Mouse (Mus musculus): ENCODE measurements at regions not wholly inside any gene's neighbourhood (a gene's known extent, or its start where the extent isn't known, plus 50 kb on each side); places are given as distances from the start of the nearest gene placed in this dataset.

- H3K36me3 ChIP-seq (ENCODE audit: control insufficient read depth, insufficient read depth), result no peaks in the 10 kb centered on the region
- no peak overlapping the region for H3K4me2 ChIP-seq (ENCODE audit: low read depth, low read length)
- WGBS (ENCODE audit: insufficient replicate concordance), result 17% methylated on average over 4 of the region's 4 CpGs
- H3K4me1 ChIP-seq (ENCODE audit: control insufficient read depth, low read depth, low read length), result no peaks in the 10 kb centered on the region
- no peak overlapping the region for H3K27ac ChIP-seq (ENCODE audit: low read length)
- H3K9ac ChIP-seq (ENCODE audit: low read depth, low read length), result no peak overlapping the region
- H3K4me3 ChIP-seq (ENCODE audit: low read depth, low read length), result no peak overlapping the region
- no peaks in the 10 kb centered on the region for H3K27me3 ChIP-seq (ENCODE audit: control insufficient read depth, insufficient read depth, low read depth, low read length)
- no peaks in the 10 kb centered on the region for H3K9me3 ChIP-seq (replicated peaks; ENCODE audit: control insufficient read depth, low read length)
- no peak for ATAC-seq (ENCODE audit: low read depth)
Measured at GRCm38 (mm10) chr6:106985132-106985801, 185.4 kb upstream of the Crbn start.

- H3K9ac ChIP-seq (ENCODE audit: low read depth, low read length), result no peak overlapping the region
- no peaks in the 10 kb centered on the region for H3K4me1 ChIP-seq (ENCODE audit: control insufficient read depth, low read depth, low read length)
- ATAC-seq (ENCODE audit: low read depth), result no peak
- H3K36me3 ChIP-seq (ENCODE audit: control insufficient read depth, insufficient read depth), result no peaks in the 10 kb centered on the region
- H3K4me3 ChIP-seq (ENCODE audit: low read depth, low read length), result no peak overlapping the region
- no peaks in the 10 kb centered on the region for H3K9me3 ChIP-seq (replicated peaks; ENCODE audit: control insufficient read depth, low read length)
- H3K27ac ChIP-seq (ENCODE audit: low read length), result no peak overlapping the region
- 63% methylated on average over 1 of the region's 1 CpGs for WGBS (ENCODE audit: insufficient replicate concordance)
- H3K4me2 ChIP-seq (ENCODE audit: low read depth, low read length), result no peak overlapping the region
- no peaks in the 10 kb centered on the region for H3K27me3 ChIP-seq (ENCODE audit: control insufficient read depth, insufficient read depth, low read depth, low read length)
Measured at GRCm38 (mm10) chr6:106991586-106991985, 191.7 kb upstream of the Crbn start.

- H3K4me2 ChIP-seq (ENCODE audit: low read depth, low read length), result no peak overlapping the region
- H3K9me3 ChIP-seq (replicated peaks; ENCODE audit: control insufficient read depth, low read length), result no peaks in the 10 kb centered on the region
- H3K27me3 ChIP-seq (ENCODE audit: control insufficient read depth, insufficient read depth, low read depth, low read length), result no peaks in the 10 kb centered on the region
- H3K36me3 ChIP-seq (ENCODE audit: control insufficient read depth, insufficient read depth), result no peaks in the 10 kb centered on the region
- no peak for ATAC-seq (ENCODE audit: low read depth)
- H3K4me1 ChIP-seq (ENCODE audit: control insufficient read depth, low read depth, low read length), result no peaks in the 10 kb centered on the region
- 66% methylated on average over 4 of the region's 4 CpGs for WGBS (ENCODE audit: insufficient replicate concordance)
- H3K9ac ChIP-seq (ENCODE audit: low read depth, low read length), result no peak overlapping the region
- no peak overlapping the region for H3K27ac ChIP-seq (ENCODE audit: low read length)
- no peak overlapping the region for H3K4me3 ChIP-seq (ENCODE audit: low read depth, low read length)
Measured at GRCm38 (mm10) chr6:107004406-107005120, 204.7 kb upstream of the Crbn start.

- H3K4me1 ChIP-seq (ENCODE audit: control insufficient read depth, low read depth, low read length), result no peaks in the 10 kb centered on the region
- no peak for ATAC-seq (ENCODE audit: low read depth)
- H3K9me3 ChIP-seq (replicated peaks; ENCODE audit: control insufficient read depth, low read length), result no peaks in the 10 kb centered on the region
- 57% methylated on average over 4 of the region's 4 CpGs for WGBS (ENCODE audit: insufficient replicate concordance)
- H3K4me3 ChIP-seq (ENCODE audit: low read depth, low read length), result no peak overlapping the region
- no peaks in the 10 kb centered on the region for H3K36me3 ChIP-seq (ENCODE audit: control insufficient read depth, insufficient read depth)
- H3K9ac ChIP-seq (ENCODE audit: low read depth, low read length), result no peak overlapping the region
- H3K4me2 ChIP-seq (ENCODE audit: low read depth, low read length), result no peak overlapping the region
- no peak overlapping the region for H3K27ac ChIP-seq (ENCODE audit: low read length)
- H3K27me3 ChIP-seq (ENCODE audit: control insufficient read depth, insufficient read depth, low read depth, low read length), result no peaks in the 10 kb centered on the region
Measured at GRCm38 (mm10) chr6:107010785-107011184, 210.9 kb upstream of the Crbn start.

- Histone ChIP-seq H3K27ac (ENCODE audit: low read length) (no peak overlapping the region), H3K4me1 (ENCODE audit: control insufficient read depth, low read depth, low read length) (no peaks in the 10 kb centered on the region), H3K4me3 (ENCODE audit: low read depth, low read length) (no peak overlapping the region), H3K4me2 (ENCODE audit: low read depth, low read length) (no peak overlapping the region), H3K9ac (ENCODE audit: low read depth, low read length) (no peak overlapping the region), H3K9me3 (replicated peaks; ENCODE audit: control insufficient read depth, low read length) (no peaks in the 10 kb centered on the region), H3K27me3 (ENCODE audit: control insufficient read depth, insufficient read depth, low read depth, low read length) (no peaks in the 10 kb centered on the region), H3K36me3 (ENCODE audit: control insufficient read depth, insufficient read depth) (no peaks in the 10 kb centered on the region)
- ATAC-seq (ENCODE audit: low read depth), result no peak
- 58% methylated on average over 9 of the region's 9 CpGs for WGBS (ENCODE audit: insufficient replicate concordance)
Measured at GRCm38 (mm10) chr6:107012938-107013511, 213.1 kb upstream of the Crbn start.

- Histone ChIP-seq H3K36me3 (ENCODE audit: control insufficient read depth, insufficient read depth) (no peaks in the 10 kb centered on the region), H3K9ac (ENCODE audit: low read depth, low read length) (no peak overlapping the region), H3K9me3 (replicated peaks; ENCODE audit: control insufficient read depth, low read length) (no peaks in the 10 kb centered on the region), H3K4me1 (ENCODE audit: control insufficient read depth, low read depth, low read length) (no peaks in the 10 kb centered on the region), H3K4me2 (ENCODE audit: low read depth, low read length) (no peak overlapping the region), H3K4me3 (ENCODE audit: low read depth, low read length) (no peak overlapping the region), H3K27ac (ENCODE audit: low read length) (no peak overlapping the region), H3K27me3 (ENCODE audit: control insufficient read depth, insufficient read depth, low read depth, low read length) (no peaks in the 10 kb centered on the region)
- ATAC-seq (ENCODE audit: low read depth), result no peak
- 56% methylated on average over 3 of the region's 3 CpGs for WGBS (ENCODE audit: insufficient replicate concordance)
Measured at GRCm38 (mm10) chr6:107019126-107019525, 219.2 kb upstream of the Crbn start.

GRCm38 (mm10) chr6:107045177-107045576 is 245.3 kb upstream of the Crbn start:
- no peaks in the 10 kb centered on the region for H3K27me3 ChIP-seq (ENCODE audit: control insufficient read depth, insufficient read depth, low read depth, low read length)
- 48% methylated on average over 3 of the region's 3 CpGs for WGBS (ENCODE audit: insufficient replicate concordance)
- H3K27ac ChIP-seq (ENCODE audit: low read length), result no peak overlapping the region
- no peak overlapping the region for H3K9ac ChIP-seq (ENCODE audit: low read depth, low read length)
- no peaks in the 10 kb centered on the region for H3K4me1 ChIP-seq (ENCODE audit: control insufficient read depth, low read depth, low read length)
- no peak overlapping the region for H3K4me3 ChIP-seq (ENCODE audit: low read depth, low read length)
- no peak overlapping the region for H3K4me2 ChIP-seq (ENCODE audit: low read depth, low read length)
- no peak for ATAC-seq (ENCODE audit: low read depth)
- no peaks in the 10 kb centered on the region for H3K36me3 ChIP-seq (ENCODE audit: control insufficient read depth, insufficient read depth)
- no peaks in the 10 kb centered on the region for H3K9me3 ChIP-seq (replicated peaks; ENCODE audit: control insufficient read depth, low read length)

- Histone ChIP-seq H3K9ac (ENCODE audit: low read depth, low read length) (no peak overlapping the region), H3K9me3 (replicated peaks; ENCODE audit: control insufficient read depth, low read length) (no peaks in the 10 kb centered on the region), H3K36me3 (ENCODE audit: control insufficient read depth, insufficient read depth) (no peaks in the 10 kb centered on the region), H3K4me1 (ENCODE audit: control insufficient read depth, low read depth, low read length) (no peaks in the 10 kb centered on the region), H3K4me3 (ENCODE audit: low read depth, low read length) (no peak overlapping the region), H3K27me3 (ENCODE audit: control insufficient read depth, insufficient read depth, low read depth, low read length) (no peaks in the 10 kb centered on the region), H3K27ac (ENCODE audit: low read length) (no peak overlapping the region), H3K4me2 (ENCODE audit: low read depth, low read length) (no peak overlapping the region)
- no peak for ATAC-seq (ENCODE audit: low read depth)
- 62% methylated on average over 1 of the region's 1 CpGs for WGBS (ENCODE audit: insufficient replicate concordance)
Measured at GRCm38 (mm10) chr6:107051604-107052003, 251.7 kb upstream of the Crbn start.

GRCm38 (mm10) chr6:107052180-107052579 is 252.3 kb upstream of the Crbn start:
- Histone ChIP-seq H3K4me1 (ENCODE audit: control insufficient read depth, low read depth, low read length) (no peaks in the 10 kb centered on the region), H3K9me3 (replicated peaks; ENCODE audit: control insufficient read depth, low read length) (no peaks in the 10 kb centered on the region), H3K27me3 (ENCODE audit: control insufficient read depth, insufficient read depth, low read depth, low read length) (no peaks in the 10 kb centered on the region), H3K4me3 (ENCODE audit: low read depth, low read length) (no peak overlapping the region), H3K4me2 (ENCODE audit: low read depth, low read length) (no peak overlapping the region), H3K9ac (ENCODE audit: low read depth, low read length) (no peak overlapping the region), H3K36me3 (ENCODE audit: control insufficient read depth, insufficient read depth) (no peaks in the 10 kb centered on the region), H3K27ac (ENCODE audit: low read length) (no peak overlapping the region)
- 52% methylated on average over 1 of the region's 1 CpGs for WGBS (ENCODE audit: insufficient replicate concordance)
- ATAC-seq (ENCODE audit: low read depth), result no peak

All from liver, embryonic 16.5 days (tissue).